Mouse (Mus musculus) kidney, adult 2 months (tissue): ENCODE measurements at regions not wholly inside any gene's neighbourhood (a gene's known extent, or its start where the extent isn't known, plus 50 kb on each side); places are given as distances from the start of the nearest gene placed in this dataset.
"Not testable (repeated sequence)": the region's sequence is repeated elsewhere in the genome, so short reads cannot be mapped to it uniquely, and the experiment has no call there.

Experiments
- DNase-seq: peaks from one replicate; pipeline ENCODE4 v3.0.0; 2021
- H3K27ac ChIP-seq: fragments of 200-500 bp; 2 replicates; pipeline ENCODE4 v1.5.1; 2012; ENCODE audit warnings: low read depth, low read length, control low read depth, inconsistent platforms; ENCODE audit not compliant: insufficient read depth
- H3K27me3 ChIP-seq: fragments of 200-500 bp; replicated peaks from 2 replicates; pipeline ENCODE4 v1.6.1; 2012; ENCODE audit warnings: mild to moderate bottlenecking, moderate library complexity, low read length, inconsistent platforms; ENCODE audit not compliant: control insufficient read depth, insufficient read depth
- H3K36me3 ChIP-seq: fragments of 200-500 bp; 2 replicates; pipeline ENCODE4 v1.6.1; 2012; ENCODE audit warnings: mild to moderate bottlenecking, moderate library complexity, low read length, inconsistent platforms; ENCODE audit not compliant: control insufficient read depth, insufficient read depth
- H3K4me1 ChIP-seq: fragments of 200-500 bp; 2 replicates; pipeline ENCODE4 v1.6.1; 2011; ENCODE audit warnings: low read length; ENCODE audit not compliant: control insufficient read depth, insufficient read depth
- H3K4me3 ChIP-seq: fragments of 200-500 bp; 2 replicates; pipeline ENCODE4 v1.5.1; 2011; ENCODE audit warnings: mild to moderate bottlenecking, low read depth, low read length, control low read depth; ENCODE audit not compliant: insufficient read depth
- CTCF ChIP-seq: fragments of 200-500 bp; conservative IDR thresholded peaks from 2 replicates; pipeline ENCODE4 v1.5.1; 2011; ENCODE audit warnings: low read depth, mild to moderate bottlenecking, control low read depth, low read length, moderate library complexity, mixed read lengths; ENCODE audit not compliant: insufficient read depth, insufficient read length
- POLR2A ChIP-seq: fragments of 200-500 bp; IDR thresholded peaks from one replicate; pipeline ENCODE4 v1.6.1; 2011; ENCODE audit warnings: low read depth, low read length, control low read depth
- WGBS: fragments of 180-500 bp; shearing (Covaris S2); methylation state at CpG from one replicate; pipeline ENCODE4 v1.1.7; 2018; 5-methylcytosine and 5-hydroxymethylcytosine counted together

GRCm38 (mm10) chr11:15027213-15027612, 428.1 kb downstream of the Pom121l12 start:
- no peak for TF ChIP-seq CTCF
- TF ChIP-seq POLR2A: no peak
- WGBS: 82% methylated on average over 2 of the region's 2 CpGs

GRCm38 (mm10) chr11:15042168-15042567, 443.1 kb downstream of the Pom121l12 start:
- H3K4me3 ChIP-seq: no peak overlapping the region
- no peak for DNase-seq
- H3K36me3 ChIP-seq: no peaks in the 10 kb centered on the region
- WGBS: 67% methylated on average over 1 of the region's 1 CpGs
- no peak overlapping the region for H3K27ac ChIP-seq
- H3K4me1 ChIP-seq: no peaks in the 10 kb centered on the region
- no peak for TF ChIP-seq CTCF
- TF ChIP-seq POLR2A: no peak
- H3K27me3 ChIP-seq: no peaks in the 10 kb centered on the region

More at GRCm38 (mm10) chr11:15027213-15027612, 428.1 kb downstream of the Pom121l12 start:
- H3K27ac ChIP-seq: no peak overlapping the region
- no peak overlapping the region for H3K4me3 ChIP-seq
- H3K36me3 ChIP-seq: no peaks in the 10 kb centered on the region
- H3K4me1 ChIP-seq: no peaks in the 10 kb centered on the region
- DNase-seq: no peak
- no peaks in the 10 kb centered on the region for H3K27me3 ChIP-seq

DNA sequence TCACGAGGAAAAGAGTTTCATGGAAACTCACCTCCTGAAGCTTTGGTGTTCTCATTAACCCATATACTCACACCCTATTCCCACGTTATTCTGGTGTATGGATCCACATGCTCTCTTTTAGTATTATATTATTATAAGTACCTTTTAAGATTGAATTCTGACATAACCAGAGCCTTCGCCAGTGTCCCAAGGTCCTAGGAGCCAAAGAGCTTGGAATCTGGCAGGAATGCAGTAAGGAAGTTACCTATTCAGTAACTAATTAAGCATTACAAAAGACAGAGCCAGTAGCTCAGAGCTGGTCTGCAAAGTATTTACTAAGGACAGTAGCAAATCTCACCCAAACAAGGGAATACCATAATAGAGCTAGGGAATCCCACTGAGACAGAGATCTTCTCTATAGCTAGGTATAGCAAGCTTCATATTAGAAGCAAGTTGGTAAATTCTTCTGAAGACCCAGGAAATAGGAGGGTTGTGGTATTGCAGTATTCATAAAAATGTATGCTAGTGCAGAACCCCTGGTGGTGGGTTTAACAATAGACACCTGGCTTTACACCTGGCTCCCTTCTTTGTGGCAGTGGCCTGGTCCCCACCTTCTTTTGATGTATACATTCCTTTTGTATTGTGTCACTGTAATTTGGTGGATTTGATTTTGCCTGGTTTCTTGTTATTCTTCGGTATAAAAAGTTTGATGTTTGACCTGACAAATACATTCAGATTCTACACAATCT, 490.0 kb downstream of the Pom121l12 start:
- 56% methylated on average over 4 of the region's 4 CpGs for WGBS
- H3K27ac ChIP-seq, H3K4me1 ChIP-seq, H3K36me3 ChIP-seq, H3K27me3 ChIP-seq, H3K4me3 ChIP-seq: not testable (repeated sequence)
- DNase-seq: peak; percentile 44

DNA sequence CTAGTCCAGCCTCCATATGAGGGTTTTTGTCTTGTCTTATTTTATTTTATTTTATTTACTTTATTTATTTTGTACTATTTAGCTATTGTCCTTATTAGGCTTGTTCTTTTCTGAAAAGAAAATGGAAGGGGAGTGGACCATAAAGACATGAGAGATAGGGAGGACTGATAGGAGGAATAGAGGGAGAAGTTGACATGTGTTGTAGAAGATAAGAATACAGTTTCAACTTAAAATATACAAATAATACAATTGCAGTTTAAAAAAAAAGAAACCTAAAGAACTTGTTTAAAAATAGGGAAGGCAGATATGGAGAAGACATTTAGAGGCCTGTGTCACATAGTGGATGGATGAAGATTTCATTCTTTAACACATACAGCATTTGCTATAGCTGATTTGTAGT, 497.8 kb downstream of the Pom121l12 start:
- H3K27me3 ChIP-seq: no peaks in the 10 kb centered on the region
- DNase-seq: no peak
- H3K4me1 ChIP-seq: no peaks in the 10 kb centered on the region
- no peaks in the 10 kb centered on the region for H3K36me3 ChIP-seq
- no peak overlapping the region for H3K27ac ChIP-seq
- TF ChIP-seq CTCF: no peak
- no peak for TF ChIP-seq POLR2A
- H3K4me3 ChIP-seq: no peak overlapping the region

- Histone ChIP-seq H3K4me3 (no peak overlapping the region), H3K27ac (no peak overlapping the region), H3K27me3 (no peaks in the 10 kb centered on the region), H3K36me3 (no peaks in the 10 kb centered on the region), H3K4me1 (no peaks in the 10 kb centered on the region)
- DNase-seq: no peak
- TF ChIP-seq CTCF (no peak), POLR2A (no peak)
- 92% methylated on average over 1 of the region's 1 CpGs for WGBS
These were observed 509.0 kb downstream of the Pom121l12 start for GRCm38 (mm10) chr11:15108046-15108445.

DNA sequence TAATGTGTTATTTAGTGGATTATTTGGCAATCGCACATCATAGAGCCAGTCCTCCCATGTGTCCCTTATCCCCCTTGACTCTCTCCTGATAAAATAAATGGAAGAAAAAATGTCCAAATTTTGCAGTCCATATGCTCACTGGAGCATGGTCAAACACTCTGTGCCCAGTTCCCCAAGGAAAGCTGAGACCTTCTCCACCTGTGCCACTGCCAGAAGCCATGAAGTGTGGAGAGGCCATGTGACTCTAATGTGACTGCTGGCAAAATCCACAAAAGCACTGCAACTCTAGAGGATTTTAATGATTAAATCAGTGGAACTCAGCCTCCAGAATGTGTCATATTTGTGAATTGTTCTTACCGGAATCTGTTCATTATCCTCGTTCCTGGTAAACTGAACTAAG, 514.5 kb downstream of the Pom121l12 start:
- Histone ChIP-seq H3K4me3 (no peak overlapping the region), H3K27me3 (no peaks in the 10 kb centered on the region), H3K36me3 (no peaks in the 10 kb centered on the region), H3K27ac (no peak overlapping the region), H3K4me1 (no peaks in the 10 kb centered on the region)
- WGBS: 48% methylated on average over 3 of the region's 3 CpGs
- no peak for TF ChIP-seq CTCF
- TF ChIP-seq POLR2A: no peak
- peak; percentile 71 for DNase-seq

DNA sequence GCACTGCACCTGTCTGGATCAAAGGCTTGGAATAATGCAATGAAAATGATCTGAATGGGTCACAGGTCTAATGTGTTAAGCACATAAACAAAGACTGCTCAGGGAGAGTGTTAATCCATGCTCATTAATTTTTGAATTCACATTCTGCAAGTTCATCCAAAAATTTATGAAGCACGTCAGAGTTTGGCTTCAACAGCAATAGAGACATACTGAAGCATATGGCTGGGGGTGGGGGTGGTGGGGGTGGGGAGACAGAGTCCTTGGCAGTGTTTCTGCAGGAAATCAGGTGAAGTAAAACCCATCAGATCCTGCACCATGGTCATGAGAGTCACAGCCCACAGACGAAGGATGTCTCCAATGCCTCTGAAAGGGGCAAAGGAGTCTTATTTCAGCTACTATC, 526.7 kb downstream of the Pom121l12 start:
- no peaks in the 10 kb centered on the region for H3K4me1 ChIP-seq
- no peaks in the 10 kb centered on the region for H3K36me3 ChIP-seq
- H3K27ac ChIP-seq: no peak overlapping the region
- DNase-seq: no peak
- no peak overlapping the region for H3K4me3 ChIP-seq
- 30% methylated on average over 2 of the region's 2 CpGs for WGBS
- no peaks in the 10 kb centered on the region for H3K27me3 ChIP-seq
- TF ChIP-seq POLR2A: no peak
- TF ChIP-seq CTCF: no peak
